Mouse (Mus musculus): ENCODE data around the gene 3110082I17Rik. TPM values are rescaled to one million over a fixed set of nuclear protein-coding genes. Genes with fewer than 3 reads are reported as not detected.
A peak's percentile ranks its signal among the peaks of the same experiment; 100 is the strongest.

3110082I17Rik gene
- total RNA-seq, 2 experiments from 2014 or later, result 20.7 to 60.9 TPM

- ATAC-seq (replicated peaks; ENCODE audit: poor library complexity), result no peak
Observed at GRCm38 (mm10) chr5:139310477-139310876, 149.8 kb downstream of the 3110082I17Rik start.

GRCm38 (mm10) chr5:139309946-139310345 lies 150.4 kb downstream of the 3110082I17Rik start:
- ATAC-seq (replicated peaks; ENCODE audit: poor library complexity), result peak; percentile 52; the same call in 1 of the 2 replicates

Other genes with a start within 250 kb of the 3110082I17Rik start
- 23.0 and 39.2 TPM in 2 replicates for gene Get4, start 208.2 kb downstream of the 3110082I17Rik start, total RNA-seq (2015)
- gene Get4, start 208.2 kb downstream of the 3110082I17Rik start, total RNA-seq (2017), result 17.4 and 27.4 TPM in 2 replicates
- gene Adap1, start 134.9 kb downstream of the 3110082I17Rik start, total RNA-seq (2015), result 23.8 and 27.4 TPM in 2 replicates
- gene Adap1, start 134.9 kb downstream of the 3110082I17Rik start, total RNA-seq (2017), result 29.9 and 47.0 TPM in 2 replicates
- gene Cox19, start 109.1 kb downstream of the 3110082I17Rik start, total RNA-seq (2015), result 30.3 and 32.1 TPM in 2 replicates
- gene Cox19, start 109.1 kb downstream of the 3110082I17Rik start, total RNA-seq (2017), result 27.1 and 29.3 TPM in 2 replicates
- not detected in 2 replicates for gene Cyp2w1, start 107.9 kb downstream of the 3110082I17Rik start, total RNA-seq (2015)
- gene Cyp2w1, start 107.9 kb downstream of the 3110082I17Rik start, total RNA-seq (2017), result not detected in 2 replicates
- gene Gpr146, start 82.8 kb downstream of the 3110082I17Rik start, total RNA-seq (2015), result 6.0 and 6.3 TPM in 2 replicates
- gene Gpr146, start 82.8 kb downstream of the 3110082I17Rik start, total RNA-seq (2017), result 5.7 and 6.7 TPM in 2 replicates
- 1.8 and 2.3 TPM in 2 replicates for gene C130050O18Rik, start 55.2 kb downstream of the 3110082I17Rik start, total RNA-seq (2015)
- 1.3 and 2.1 TPM in 2 replicates for gene C130050O18Rik, start 55.2 kb downstream of the 3110082I17Rik start, total RNA-seq (2017)
- gene Gper1, start 37.4 kb downstream of the 3110082I17Rik start, total RNA-seq (2015), result not detected in 2 replicates
- gene Gper1, start 37.4 kb downstream of the 3110082I17Rik start, total RNA-seq (2017), result not detected in 2 replicates
- 15.8 and 18.8 TPM in 2 replicates for gene Zfand2a, start 24.0 kb upstream of the 3110082I17Rik start, total RNA-seq (2015)
- gene Zfand2a, start 24.0 kb upstream of the 3110082I17Rik start, total RNA-seq (2017), result 11.1 and 20.2 TPM in 2 replicates
- gene Uncx, start 83.0 kb upstream of the 3110082I17Rik start, total RNA-seq (2015), result not detected in 2 replicates
- not detected in 2 replicates for gene Uncx, start 83.0 kb upstream of the 3110082I17Rik start, total RNA-seq (2017)

Measured in megakaryocyte progenitor cell, adult 5-6 weeks (primary cell).